Mouse (Mus musculus): ENCODE data around the gene Tmigd1. TPM values are rescaled to one million over a fixed set of nuclear protein-coding genes. Genes with fewer than 3 reads are reported as not detected.

Tmigd1 gene
- 0.29 and 0.44 TPM in 2 replicates for polyA plus RNA-seq (2015; fragmentation: Nextera tagmentation; extraction: Ambion mirVana)

- no peak within 1 kb of the TSS for H3K9ac ChIP-seq (replicated peaks; ENCODE audit: low read depth)
- no peak within 1 kb of the TSS for H3K4me2 ChIP-seq (replicated peaks; ENCODE audit: low read depth, low read length)
- H3K4me1 ChIP-seq (ENCODE audit: insufficient read depth, low read depth, low read length) = peaks cover 6% of the 10 kb centered on the region; the same call in 1 of the 2 replicates
- H3K9me3 ChIP-seq (ENCODE audit: low read length) = no peaks in the 10 kb centered on the region
- TF ChIP-seq CTCF (IDR thresholded peaks at IDR 0.05) = no peak
- ATAC-seq (peak; percentile 42), DNase-seq (ENCODE audit: low spot score) (peak; percentile 69)
- no peaks in the 10 kb centered on the region for H3K36me3 ChIP-seq (ENCODE audit: insufficient read depth, low read length)
- no peak within 1 kb of the TSS for H3K4me3 ChIP-seq (ENCODE audit: low read depth, low read length)
- 43% methylated on average over 7 of the region's 7 CpGs for WGBS
- H3K27ac ChIP-seq (ENCODE audit: low read length) = no peak within 1 kb of the TSS
- H3K27me3 ChIP-seq (replicated peaks; ENCODE audit: insufficient read depth, low read length) = no peaks in the 10 kb centered on the region
Measured at GRCm38 (mm10) chr11:76901579-76902361, at the start of gene Tmigd1. Tmigd1 (plus strand) TSS chr11:76902159.

DNA sequence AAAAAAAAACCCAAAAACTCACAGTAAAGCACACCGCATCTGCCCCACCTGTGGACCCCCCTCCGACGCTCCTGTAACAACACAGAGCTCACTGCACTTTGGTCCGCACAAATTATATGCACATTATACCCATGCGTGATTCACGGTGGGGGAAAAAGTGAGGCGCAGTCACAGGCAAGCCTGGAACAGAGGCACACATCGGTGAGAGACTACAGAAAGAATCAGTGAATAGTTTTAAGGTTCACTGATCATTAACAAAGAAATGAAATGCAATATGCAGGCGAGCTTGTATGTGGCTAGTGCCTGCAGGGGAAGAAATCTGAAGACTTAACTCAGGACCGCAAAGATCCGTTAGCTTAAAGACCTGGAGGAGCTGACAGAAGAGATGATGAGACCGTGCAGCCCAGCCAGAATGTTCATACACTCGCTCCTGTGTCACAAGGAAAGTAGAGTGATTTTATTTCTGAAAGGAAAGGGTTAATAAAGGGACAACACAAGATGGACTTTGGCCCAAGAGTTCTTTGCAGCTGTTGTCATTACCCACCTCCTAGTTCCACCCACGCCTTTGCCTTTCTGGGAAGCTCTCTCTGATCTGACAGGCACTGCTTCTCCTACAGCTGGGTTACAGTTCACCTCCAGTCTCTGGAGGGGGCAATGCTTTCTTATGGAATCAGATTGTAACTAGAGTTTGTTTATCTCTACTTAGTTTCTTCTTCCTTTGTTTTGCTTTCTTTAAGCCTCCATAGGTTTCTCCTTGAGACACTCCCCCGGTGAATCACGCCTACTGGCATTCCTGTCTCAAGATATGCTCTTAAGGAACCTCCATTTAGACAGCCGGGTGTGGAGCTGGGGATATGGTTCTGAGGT, 47.3 kb upstream of the Tmigd1 start:
- peak; percentile 61 for ATAC-seq
- WGBS = 65% methylated on average over 17 of the region's 17 CpGs
- H3K4me2 ChIP-seq (replicated peaks; ENCODE audit: low read depth, low read length) = no peak overlapping the region

DNA sequence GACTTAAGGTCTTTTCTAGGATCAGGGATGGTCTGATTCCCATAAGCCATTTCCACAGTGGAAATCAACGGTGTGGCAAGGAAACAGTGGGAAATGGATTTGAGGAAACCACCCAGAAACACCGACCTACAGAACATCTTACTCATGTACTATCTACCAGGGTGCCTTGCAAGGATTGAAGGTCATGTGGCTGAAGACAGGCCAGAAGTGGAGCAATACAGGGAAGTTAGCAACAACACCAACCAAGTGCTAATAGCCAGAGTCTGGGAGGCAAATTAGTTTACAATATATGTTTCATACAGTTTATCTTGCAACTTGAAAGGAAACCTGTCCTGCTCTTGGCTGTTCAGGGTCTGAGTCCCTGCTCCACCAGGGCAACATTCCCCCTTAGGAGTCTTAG, 45.4 kb upstream of the Tmigd1 start:
- H3K36me3 ChIP-seq (ENCODE audit: insufficient read depth, low read length) = no peaks in the 10 kb centered on the region
- WGBS = 70% methylated on average over 2 of the region's 2 CpGs
- DNase-seq (ENCODE audit: low spot score) (peak; percentile 54), ATAC-seq (no peak)
- TF ChIP-seq EP300 (IDR thresholded peaks at IDR 0.05) (no peak), CTCF (IDR thresholded peaks at IDR 0.05) (no peak)
- H3K9me3 ChIP-seq (ENCODE audit: low read length) = no peaks in the 10 kb centered on the region
- no peak overlapping the region for H3K27ac ChIP-seq (ENCODE audit: low read length)
- no peak overlapping the region for H3K4me3 ChIP-seq (ENCODE audit: low read depth, low read length)
- H3K4me2 ChIP-seq (replicated peaks; ENCODE audit: low read depth, low read length) = no peak overlapping the region
- H3K9ac ChIP-seq (replicated peaks; ENCODE audit: low read depth) = no peak overlapping the region
- peaks cover 3% of the 10 kb centered on the region; the same call in 1 of the 2 replicates for H3K4me1 ChIP-seq (ENCODE audit: insufficient read depth, low read depth, low read length)
- no peaks in the 10 kb centered on the region for H3K27me3 ChIP-seq (replicated peaks; ENCODE audit: insufficient read depth, low read length)

More for the DNA sequence above, 47.3 kb upstream of the Tmigd1 start:
- no peaks in the 10 kb centered on the region for H3K36me3 ChIP-seq (ENCODE audit: insufficient read depth, low read length)
- peaks cover 3% of the 10 kb centered on the region; the same call in 1 of the 2 replicates for H3K4me1 ChIP-seq (ENCODE audit: insufficient read depth, low read depth, low read length)
- no peak overlapping the region for H3K4me3 ChIP-seq (ENCODE audit: low read depth, low read length)
- peak; percentile 69 for DNase-seq (ENCODE audit: low spot score)
- H3K27ac ChIP-seq (ENCODE audit: low read length) = no peak overlapping the region
- TF ChIP-seq EP300 (IDR thresholded peaks at IDR 0.05) (no peak), CTCF (IDR thresholded peaks at IDR 0.05) (peak; percentile 31)
- H3K9ac ChIP-seq (replicated peaks; ENCODE audit: low read depth) = no peak overlapping the region
- no peaks in the 10 kb centered on the region for H3K27me3 ChIP-seq (replicated peaks; ENCODE audit: insufficient read depth, low read length)
- H3K9me3 ChIP-seq (ENCODE audit: low read length) = no peaks in the 10 kb centered on the region

GRCm38 (mm10) chr11:76857111-76857510, 44.8 kb upstream of the Tmigd1 start:
- H3K4me1 ChIP-seq (ENCODE audit: insufficient read depth, low read depth, low read length) = peaks cover 3% of the 10 kb centered on the region; the same call in 1 of the 2 replicates
- H3K27ac ChIP-seq (ENCODE audit: low read length) = no peak overlapping the region
- peak; percentile 77 for DNase-seq (ENCODE audit: low spot score)

DNA sequence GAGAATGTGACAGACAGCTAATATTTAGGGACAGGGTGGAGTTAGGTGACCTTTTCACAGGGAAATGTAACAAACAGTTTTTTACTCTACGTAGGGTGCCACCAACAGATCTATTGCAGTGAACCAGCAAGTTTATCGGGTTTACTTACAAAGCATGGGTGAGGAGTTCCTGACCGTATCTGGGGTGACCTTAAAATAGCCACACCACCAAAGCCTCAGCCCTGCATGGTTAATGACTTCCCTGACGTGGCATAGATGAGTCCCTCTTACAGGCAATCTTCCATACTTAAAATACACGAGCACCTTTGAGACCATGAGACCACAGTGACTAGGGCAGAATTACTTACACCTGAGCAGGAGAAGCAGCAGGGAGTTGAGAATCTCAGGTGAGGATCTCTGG, 43.2 kb upstream of the Tmigd1 start:
- peaks cover 3% of the 10 kb centered on the region; the same call in 1 of the 2 replicates for H3K4me1 ChIP-seq (ENCODE audit: insufficient read depth, low read depth, low read length)
- no peaks in the 10 kb centered on the region for H3K9me3 ChIP-seq (ENCODE audit: low read length)
- no peaks in the 10 kb centered on the region for H3K36me3 ChIP-seq (ENCODE audit: insufficient read depth, low read length)
- H3K27ac ChIP-seq (ENCODE audit: low read length) = no peak overlapping the region
- DNase-seq (ENCODE audit: low spot score) = peak; percentile 13
- TF ChIP-seq CTCF (IDR thresholded peaks at IDR 0.05) = no peak
- no peak for TF ChIP-seq EP300 (IDR thresholded peaks at IDR 0.05)
- no peak overlapping the region for H3K4me2 ChIP-seq (replicated peaks; ENCODE audit: low read depth, low read length)
- no peaks in the 10 kb centered on the region for H3K27me3 ChIP-seq (replicated peaks; ENCODE audit: insufficient read depth, low read length)
- no peak for ATAC-seq
- no peak overlapping the region for H3K9ac ChIP-seq (replicated peaks; ENCODE audit: low read depth)
- no peak overlapping the region for H3K4me3 ChIP-seq (ENCODE audit: low read depth, low read length)
- WGBS = 51% methylated on average over 5 of the region's 5 CpGs

More at GRCm38 (mm10) chr11:76857111-76857510, 44.8 kb upstream of the Tmigd1 start:
- 46% methylated on average over 7 of the region's 7 CpGs for WGBS
- Histone ChIP-seq H3K4me3 (ENCODE audit: low read depth, low read length) (no peak overlapping the region), H3K9ac (replicated peaks; ENCODE audit: low read depth) (no peak overlapping the region), H3K36me3 (ENCODE audit: insufficient read depth, low read length) (no peaks in the 10 kb centered on the region), H3K27me3 (replicated peaks; ENCODE audit: insufficient read depth, low read length) (no peaks in the 10 kb centered on the region), H3K9me3 (ENCODE audit: low read length) (no peaks in the 10 kb centered on the region), H3K4me2 (replicated peaks; ENCODE audit: low read depth, low read length) (no peak overlapping the region)
- TF ChIP-seq CTCF (IDR thresholded peaks at IDR 0.05) = no peak
- TF ChIP-seq EP300 (IDR thresholded peaks at IDR 0.05) = no peak
- ATAC-seq = peak; percentile 76

DNA sequence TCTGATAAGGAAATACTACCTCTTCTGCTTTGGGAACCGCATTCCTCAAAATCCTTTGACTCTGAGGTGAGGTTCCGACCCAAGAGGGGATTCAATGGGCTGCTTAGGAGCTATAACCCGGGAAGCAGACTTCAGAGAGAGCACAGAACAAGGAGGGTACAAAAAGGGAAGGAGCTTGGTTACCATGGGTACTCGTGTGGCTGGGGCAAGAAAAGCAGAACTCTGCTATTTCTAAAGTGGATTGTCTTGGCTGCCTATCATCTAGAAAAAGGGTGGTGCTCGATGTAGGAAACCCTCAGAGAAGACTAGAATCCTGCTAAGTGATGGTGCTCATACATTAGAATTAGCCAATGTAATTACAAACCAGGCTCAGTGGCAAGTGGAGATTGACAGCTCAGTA, 42.7 kb upstream of the Tmigd1 start:
- no peak overlapping the region for H3K27ac ChIP-seq (ENCODE audit: low read length)
- no peaks in the 10 kb centered on the region for H3K36me3 ChIP-seq (ENCODE audit: insufficient read depth, low read length)
- no peak overlapping the region for H3K9ac ChIP-seq (replicated peaks; ENCODE audit: low read depth)
- DNase-seq (ENCODE audit: low spot score) = peak; percentile 32
- peaks cover 3% of the 10 kb centered on the region; the same call in 1 of the 2 replicates for H3K4me1 ChIP-seq (ENCODE audit: insufficient read depth, low read depth, low read length)
- H3K27me3 ChIP-seq (replicated peaks; ENCODE audit: insufficient read depth, low read length) = no peaks in the 10 kb centered on the region
- no peak overlapping the region for H3K4me2 ChIP-seq (replicated peaks; ENCODE audit: low read depth, low read length)
- no peak overlapping the region for H3K4me3 ChIP-seq (ENCODE audit: low read depth, low read length)
- H3K9me3 ChIP-seq (ENCODE audit: low read length) = no peaks in the 10 kb centered on the region
- WGBS = 49% methylated on average over 5 of the region's 5 CpGs
- TF ChIP-seq CTCF (IDR thresholded peaks at IDR 0.05) (no peak), EP300 (IDR thresholded peaks at IDR 0.05) (no peak)
- ATAC-seq = no peak

All from lung, postnatal 0 days (tissue).